Mouse (Mus musculus) heart, embryonic 14.5 days (tissue): ENCODE data around the gene Slc5a10. TPM values are rescaled to one million over a fixed set of nuclear protein-coding genes. Genes with fewer than 3 reads are reported as not detected.

Experiments used
- ATAC-seq: fragments of 200-750 bp; cut with Nextera tagmentation; 2 replicates; pipeline ENCODE4 v1.8.0; 2017; ENCODE audit warnings: low read depth, moderate TSS enrichment; ENCODE audit not compliant: insufficient number of reproducible peaks, insufficient read depth, low FRiP score
- H3K27ac ChIP-seq, 2 experiments: fragments of 200-500 bp in 1 of 2; fragments of 300-500 bp in 1 of 2; sonication (generic) in 1 of 2; replicated peaks in 1 of 2; 2 replicates each; pipeline ENCODE4 v1.5.1; 2012 to 2014; ENCODE audit warnings: low read depth in 2 of 2, low read length in 2 of 2, control low read depth in 1 of 2, mild to moderate bottlenecking in 1 of 2, mixed read lengths in 1 of 2; ENCODE audit not compliant: control insufficient read depth in 1 of 2, insufficient read depth in 1 of 2
- H3K27me3 ChIP-seq: fragments of 300-500 bp; sonication (generic); 2 replicates; pipeline ENCODE4 v1.6.1; 2014; ENCODE audit warnings: mild to moderate bottlenecking, low read length, control low read depth; ENCODE audit not compliant: control insufficient read depth, insufficient read depth
- H3K36me3 ChIP-seq: fragments of 300-500 bp; sonication (generic); 2 replicates; pipeline ENCODE4 v1.6.1; 2014; ENCODE audit warnings: mild to moderate bottlenecking, control low read depth, low read length, mixed read lengths; ENCODE audit not compliant: control insufficient read depth, insufficient read depth
- H3K4me1 ChIP-seq, 2 experiments: fragments of 200-500 bp in 1 of 2; fragments of 300-500 bp in 1 of 2; sonication (generic) in 1 of 2; 2 replicates each; pipeline ENCODE4 v1.6.1; 2012 to 2014; ENCODE audit warnings: low read length in 2 of 2, control low read depth in 1 of 2, mixed read lengths in 1 of 2; ENCODE audit not compliant: control insufficient read depth in 2 of 2, insufficient read depth in 2 of 2
- H3K4me2 ChIP-seq: fragments of 300-500 bp; sonication (generic); 2 replicates; pipeline ENCODE4 v1.6.1; 2014; ENCODE audit warnings: mild to moderate bottlenecking, low read length
- H3K4me3 ChIP-seq, 2 experiments: fragments of 200-500 bp in 1 of 2; fragments of 300-500 bp in 1 of 2; sonication (generic) in 1 of 2; 2 replicates each; pipeline ENCODE4 v1.5.1; 2012 to 2014; ENCODE audit warnings: low read length in 2 of 2, mild to moderate bottlenecking in 2 of 2, control low read depth in 1 of 2, low read depth in 1 of 2, moderate library complexity in 1 of 2; ENCODE audit not compliant: control insufficient read depth in 1 of 2, insufficient read depth in 1 of 2
- H3K9ac ChIP-seq: fragments of 300-500 bp; sonication (generic); 2 replicates; pipeline ENCODE4 v1.6.1; 2014; ENCODE audit warnings: mild to moderate bottlenecking, low read length
- H3K9me3 ChIP-seq: fragments of 300-500 bp; sonication (generic); 2 replicates; pipeline ENCODE4 v1.6.1; 2016; ENCODE audit warnings: low read length, control low read depth; ENCODE audit not compliant: control insufficient read depth
- WGBS: fragments of 180-500 bp; shearing (Covaris S2); extraction: QIAGEN DNeasy Blood & Tissue Kit; methylation state at CpG from one replicate; pipeline ENCODE4 v1.1.7; 2014; 5-methylcytosine and 5-hydroxymethylcytosine counted together
- polyA plus RNA-seq: library from polyadenylated mRNA; unstranded; fragments of >200 nt; fragmentation: Nextera tagmentation; extraction: Ambion mirVana; gene quantifications from 2 replicates; pipeline ENCODE4 v1.2.1, GENCODE M21; 2014

The Slc5a10 gene
- polyA plus RNA-seq, 1 experiment from 2014 or later: not detected

DNA sequence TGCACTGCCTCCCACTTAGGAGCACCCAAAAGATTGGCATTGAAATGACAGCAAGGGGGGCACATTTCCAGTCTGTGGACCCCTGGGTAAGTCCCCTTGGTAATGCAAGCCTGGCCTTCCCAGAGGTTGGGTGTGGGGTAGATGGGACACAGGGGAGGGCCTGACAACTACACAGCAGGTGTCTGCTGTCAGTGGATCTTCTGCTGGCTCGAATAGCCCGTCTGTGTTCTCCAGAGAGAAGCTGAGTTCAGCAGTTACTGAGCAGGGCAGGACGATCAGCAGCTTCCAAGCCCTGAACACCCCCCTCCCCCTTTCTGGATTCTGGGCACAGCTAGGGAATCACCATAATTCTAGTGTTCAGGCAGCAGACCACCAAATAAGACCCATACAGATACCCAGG is 1.2 kb downstream of the Slc5a10 start:
- H3K4me3 ChIP-seq: no peak overlapping the region
- WGBS: 67% methylated on average over 3 of the region's 3 CpGs
- no peak for ATAC-seq

DNA sequence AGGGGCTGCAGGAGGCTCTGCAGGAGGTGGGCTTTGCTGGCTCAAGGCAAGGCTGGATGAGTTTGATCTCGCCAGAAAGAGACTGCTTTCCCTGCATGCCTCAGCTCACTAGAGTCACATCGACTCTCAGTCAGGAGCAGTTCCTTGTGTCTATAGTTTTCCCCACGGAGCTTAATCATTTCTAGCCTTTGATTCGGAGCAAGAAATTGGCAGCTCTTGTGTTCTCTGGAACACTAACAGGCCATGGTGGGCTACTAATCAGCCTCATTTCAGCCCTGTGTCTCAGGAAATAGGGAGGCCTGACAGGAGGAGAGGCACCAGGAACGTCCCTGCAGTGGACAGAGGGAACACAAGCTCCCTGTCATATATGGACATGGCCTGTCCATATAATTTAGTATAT is 2.6 kb downstream of the Slc5a10 start:
- no peak overlapping the region for H3K4me3 ChIP-seq
- H3K4me1 ChIP-seq: no peaks in the 10 kb centered on the region
- no peak overlapping the region for H3K27ac ChIP-seq
- H3K27me3 ChIP-seq: no peaks in the 10 kb centered on the region
- no peak overlapping the region for H3K4me2 ChIP-seq
- no peaks in the 10 kb centered on the region for H3K9me3 ChIP-seq
- 64% methylated on average over 5 of the region's 5 CpGs for WGBS
- H3K9ac ChIP-seq: no peak overlapping the region
- no peak for ATAC-seq
- H3K36me3 ChIP-seq: no peaks in the 10 kb centered on the region

More for the DNA sequence above, 1.2 kb downstream of the Slc5a10 start:
- Histone ChIP-seq H3K36me3 (no peaks in the 10 kb centered on the region), H3K27ac (no peak overlapping the region), H3K4me1 (no peaks in the 10 kb centered on the region), H3K9me3 (no peaks in the 10 kb centered on the region), H3K9ac (no peak overlapping the region), H3K27me3 (no peaks in the 10 kb centered on the region), H3K4me2 (no peak overlapping the region)

DNA sequence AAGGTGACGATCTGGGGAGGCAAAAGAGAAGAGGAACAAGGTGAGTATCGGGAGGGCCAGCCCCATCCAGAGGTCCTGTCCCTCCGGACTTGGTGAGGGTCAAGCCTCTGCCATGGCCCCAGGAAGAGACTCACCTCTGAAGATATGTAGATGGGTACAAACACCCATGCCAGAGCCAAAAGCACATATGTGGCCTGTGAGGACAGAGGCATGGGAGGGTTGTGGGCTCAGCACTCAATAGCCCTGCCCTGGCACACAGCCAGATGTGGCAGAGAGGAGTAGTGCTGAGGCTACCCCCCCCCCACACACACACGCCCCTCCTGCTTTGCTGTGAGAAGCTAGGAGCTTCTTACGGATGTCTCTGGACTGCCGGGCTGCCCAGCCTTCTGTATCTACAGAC is 5.5 kb downstream of the Slc5a10 start:
- Histone ChIP-seq H3K27me3 (no peaks in the 10 kb centered on the region), H3K4me2 (no peak overlapping the region), H3K9ac (no peak overlapping the region), H3K4me3 (no peak overlapping the region), H3K9me3 (no peaks in the 10 kb centered on the region), H3K36me3 (no peaks in the 10 kb centered on the region), H3K27ac (no peak overlapping the region), H3K4me1 (no peaks in the 10 kb centered on the region)
- ATAC-seq: no peak
- 54% methylated on average over 6 of the region's 6 CpGs for WGBS

DNA sequence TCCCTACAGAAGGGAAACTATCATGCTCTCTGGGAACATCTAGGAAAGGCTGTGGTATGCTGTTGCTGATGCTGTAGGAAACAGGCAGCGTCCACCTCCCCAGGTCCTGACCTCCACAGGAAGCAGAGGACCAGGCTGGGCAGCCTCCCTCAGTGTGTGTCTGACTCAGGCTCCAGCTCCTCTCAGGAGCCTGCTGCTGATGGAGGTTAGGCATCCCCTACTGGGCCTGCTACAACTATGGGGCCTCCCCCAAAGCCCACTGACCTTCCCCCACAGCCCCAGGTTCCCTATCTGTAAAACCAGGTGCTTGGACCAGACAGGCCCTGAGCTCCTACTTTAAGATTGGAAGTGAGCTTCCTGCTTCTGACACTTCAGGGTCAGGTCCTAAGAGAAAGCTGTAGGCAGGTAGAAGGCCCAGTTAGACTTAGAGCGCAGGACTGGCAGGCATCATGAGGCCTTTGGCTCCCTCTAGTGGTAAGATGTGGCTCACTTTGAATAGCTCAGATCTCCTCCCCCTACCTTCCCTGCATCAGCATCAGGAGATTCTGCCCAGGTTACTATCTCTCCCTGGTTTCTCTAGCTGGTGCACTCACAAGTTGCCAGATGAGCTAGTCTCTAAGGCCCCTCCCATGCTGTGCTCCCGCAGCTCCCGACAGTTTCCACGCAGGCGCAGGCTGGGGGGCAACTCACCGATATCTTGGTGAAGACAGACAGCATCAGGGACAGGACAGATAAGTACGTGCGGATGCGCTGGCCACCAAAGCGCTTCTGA is 6.1 kb downstream of the Slc5a10 start:
- Histone ChIP-seq H3K9me3 (no peaks in the 10 kb centered on the region), H3K4me2 (no peak overlapping the region), H3K27ac (no peak overlapping the region), H3K27me3 (no peaks in the 10 kb centered on the region), H3K9ac (no peak overlapping the region), H3K4me1 (no peaks in the 10 kb centered on the region), H3K4me3 (no peak overlapping the region), H3K36me3 (no peaks in the 10 kb centered on the region)
- 31% methylated on average over 11 of the region's 11 CpGs for WGBS
- ATAC-seq: no peak

DNA sequence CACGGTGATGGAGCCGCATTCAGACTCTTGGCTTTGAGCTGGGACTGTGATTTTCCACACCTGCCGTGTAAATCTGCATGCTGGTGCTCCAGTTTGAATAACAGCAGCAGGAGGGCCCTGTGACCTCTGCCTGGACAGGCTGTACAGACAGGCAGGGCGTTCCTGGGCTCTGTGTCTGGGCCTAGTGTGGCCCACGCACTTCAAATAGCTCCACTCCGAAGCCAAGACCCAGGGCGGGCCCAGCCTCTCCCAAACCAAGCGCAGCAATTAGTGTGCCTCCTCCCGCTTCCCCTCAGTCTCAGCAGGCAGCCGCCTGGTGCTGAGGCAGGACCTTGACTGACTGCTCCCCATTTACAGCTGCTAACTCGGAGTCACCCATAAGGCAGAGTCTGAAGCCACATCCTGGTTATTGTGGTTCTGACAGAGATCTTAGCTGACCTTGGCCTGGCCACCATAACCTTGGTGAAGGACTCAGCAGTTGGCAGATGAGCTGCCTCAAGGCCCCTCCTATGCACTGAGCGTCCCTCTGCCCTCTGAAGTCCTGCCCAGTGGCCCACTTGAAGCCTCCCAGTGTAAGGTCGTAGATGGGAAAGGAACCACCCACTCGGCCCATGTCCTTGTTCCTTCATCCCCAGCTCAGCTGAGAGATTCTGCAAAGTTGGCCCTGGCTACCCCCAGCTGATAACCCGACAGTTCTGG is 7.3 kb downstream of the Slc5a10 start:
- Histone ChIP-seq H3K27me3 (no peaks in the 10 kb centered on the region), H3K27ac (no peak overlapping the region), H3K4me2 (no peak overlapping the region), H3K4me1 (no peaks in the 10 kb centered on the region), H3K36me3 (no peaks in the 10 kb centered on the region), H3K4me3 (no peak overlapping the region), H3K9ac (no peak overlapping the region), H3K9me3 (no peaks in the 10 kb centered on the region)
- no peak for ATAC-seq
- 64% methylated on average over 15 of the region's 15 CpGs for WGBS

DNA sequence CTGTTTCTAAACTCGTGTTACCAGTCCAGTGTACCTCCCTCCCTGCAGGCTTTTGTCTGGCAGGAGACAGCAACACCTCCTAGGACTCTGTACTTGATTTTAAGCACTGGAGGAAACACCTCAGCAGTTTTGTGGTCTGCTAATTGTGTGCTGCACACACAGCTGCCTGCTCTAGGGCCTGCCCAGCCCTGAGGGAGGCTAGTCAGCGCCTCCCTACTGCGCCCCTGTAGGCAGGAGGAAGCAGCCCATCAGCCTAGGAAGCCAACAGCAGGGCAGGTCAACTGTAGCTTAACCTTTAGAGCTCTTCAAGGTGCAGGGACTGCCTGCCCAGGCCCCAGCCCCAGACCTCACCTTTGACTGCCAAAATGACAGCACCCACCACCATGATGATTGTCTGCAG is 11.7 kb downstream of the Slc5a10 start:
- no peak for ATAC-seq
- H3K9ac ChIP-seq: no peak overlapping the region

DNA sequence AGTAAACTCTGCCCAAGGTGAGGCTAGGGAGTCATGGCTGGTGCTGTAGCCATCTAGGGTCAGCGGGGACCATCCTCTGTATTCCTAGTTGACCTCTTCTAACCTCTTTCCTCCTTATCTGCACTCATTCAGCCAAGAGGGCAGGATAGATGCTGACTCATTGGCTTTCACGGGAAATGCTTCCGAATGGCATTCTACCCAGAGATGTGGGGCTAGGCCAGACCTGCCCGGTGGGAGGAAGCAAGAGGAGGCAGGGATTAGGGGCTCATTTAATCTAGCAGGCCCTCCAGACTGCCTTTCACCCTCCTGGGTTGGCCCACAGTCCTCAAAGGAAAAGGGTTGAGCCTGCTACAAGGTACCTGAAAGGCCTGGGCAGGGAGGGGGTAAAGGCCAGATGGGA is 14.4 kb downstream of the Slc5a10 start:
- H3K4me3 ChIP-seq: no peak overlapping the region
- ATAC-seq: no peak
- no peak overlapping the region for H3K27ac ChIP-seq
- WGBS: 32% methylated on average over 4 of the region's 4 CpGs
- H3K9ac ChIP-seq: no peak overlapping the region
- H3K36me3 ChIP-seq: no peaks in the 10 kb centered on the region
- H3K27me3 ChIP-seq: no peaks in the 10 kb centered on the region
- H3K9me3 ChIP-seq: no peaks in the 10 kb centered on the region
- H3K4me2 ChIP-seq: no peak overlapping the region
- no peaks in the 10 kb centered on the region for H3K4me1 ChIP-seq

More for the DNA sequence above, 11.7 kb downstream of the Slc5a10 start:
- Histone ChIP-seq H3K9me3 (no peaks in the 10 kb centered on the region), H3K27me3 (no peaks in the 10 kb centered on the region), H3K36me3 (no peaks in the 10 kb centered on the region), H3K4me2 (no peak overlapping the region), H3K4me1 (no peaks in the 10 kb centered on the region), H3K4me3 (no peak overlapping the region), H3K27ac (no peak overlapping the region)
- 79% methylated on average over 3 of the region's 3 CpGs for WGBS
